ENCODE assay signal across 7 mouse cellular contexts in genomic region chr9:28197631-28198030, GRCm38 (mm10).
A peak's percentile ranks its signal among the peaks of the same experiment; 100 is the strongest.
DNase-seq lines count a peak whose midpoint lies in the region; ATAC-seq and TF ChIP-seq lines count a peak whose summit lies in the region.

No protein-coding gene starts in this region.

- no peaks in the 10 kb centered on the region for H3K4me1 ChIP-seq in ES-Bruce4 (ENCODE audit: control insufficient read depth, insufficient read depth, low read length)
- no peaks in the 10 kb centered on the region for H3K4me1 ChIP-seq in hindbrain, embryonic 14.5 days (replicated peaks; ENCODE audit: control insufficient read depth, insufficient read depth, low read length)
- H3K4me1 ChIP-seq in midbrain, embryonic 15.5 days = no peaks in the 10 kb centered on the region

- H3K36me3 ChIP-seq in ES-Bruce4 (ENCODE audit: control insufficient read depth, insufficient read depth, low read length, poor library complexity, severe bottlenecking) = no peaks in the 10 kb centered on the region
- no peaks in the 10 kb centered on the region for H3K36me3 ChIP-seq in hindbrain, embryonic 14.5 days (replicated peaks; ENCODE audit: control insufficient read depth, insufficient read depth)
- no peaks in the 10 kb centered on the region for H3K36me3 ChIP-seq in midbrain, embryonic 15.5 days (replicated peaks)

- H3K4me2 ChIP-seq in hindbrain, embryonic 14.5 days (replicated peaks) = no peak overlapping the region
- H3K4me2 ChIP-seq in midbrain, embryonic 15.5 days = no peak overlapping the region

- H3K4me3 ChIP-seq in ES-Bruce4 (ENCODE audit: low read depth, low read length) = no peak overlapping the region
- no peak overlapping the region for H3K4me3 ChIP-seq in hindbrain, embryonic 14.5 days (replicated peaks; ENCODE audit: low read length)
- H3K4me3 ChIP-seq in midbrain, embryonic 15.5 days = no peak overlapping the region

- no peak overlapping the region for H3K27ac ChIP-seq in ES-Bruce4 (ENCODE audit: insufficient read depth, low read length)
- H3K27ac ChIP-seq in hindbrain, embryonic 14.5 days = no peak overlapping the region
- H3K27ac ChIP-seq in midbrain, embryonic 15.5 days = no peak overlapping the region

- WGBS in hindbrain, embryonic 14.5 days = 57% methylated on average over 3 of the region's 3 CpGs
- 58% methylated on average over 3 of the region's 3 CpGs for WGBS in midbrain, embryonic 15.5 days

- no peaks in the 10 kb centered on the region; the same call in 1 of the 2 replicates for H3K27me3 ChIP-seq in ES-Bruce4 (ENCODE audit: control insufficient read depth, insufficient read depth, low read length, poor library complexity, severe bottlenecking)
- H3K27me3 ChIP-seq in hindbrain, embryonic 14.5 days (ENCODE audit: control insufficient read depth, insufficient read depth, low read length) = no peaks in the 10 kb centered on the region
- no peaks in the 10 kb centered on the region for H3K27me3 ChIP-seq in midbrain, embryonic 15.5 days (replicated peaks)

- DNase-seq in R1 (ENCODE audit: low read depth, low spot score) = peak; percentile 27
- DNase-seq in embryo, embryonic 11.5 days (ENCODE audit: low read depth, low spot score) = peak; percentile 9
- peak; percentile 65 for DNase-seq in hindbrain, embryonic 14.5 days (ENCODE audit: low spot score)
- peak; percentile 19 to 72 for DNase-seq in left cerebral cortex, adult 9 months (ENCODE audit: low spot score in 2 of 2)
- peak; percentile 15 for DNase-seq in yolk sac, embryonic 10.5 days (ENCODE audit: low spot score)

- no peaks in the 10 kb centered on the region for H3K9me3 ChIP-seq in ES-Bruce4 (replicated peaks; ENCODE audit: control insufficient read depth, insufficient read depth, low read length, poor library complexity, severe bottlenecking)
- no peaks in the 10 kb centered on the region for H3K9me3 ChIP-seq in hindbrain, embryonic 14.5 days (ENCODE audit: control insufficient read depth, low read length)
- no peaks in the 10 kb centered on the region for H3K9me3 ChIP-seq in midbrain, embryonic 15.5 days

- peak; percentile 71; the same call in 1 of the 2 replicates for ATAC-seq in hindbrain, embryonic 14.5 days (ENCODE audit: low FRiP score)
- ATAC-seq in midbrain, embryonic 15.5 days (replicated peaks) = peak; percentile 86

- no peak for TF ChIP-seq EP300 in ES-Bruce4 (IDR thresholded peaks at IDR 0.05; ENCODE audit: insufficient read depth, low read depth, low read length)

- TF ChIP-seq CTCF in ES-Bruce4 (IDR thresholded peaks at IDR 0.05; ENCODE audit: low read depth, low read length) = peak; percentile 23

- no peak overlapping the region for H3K9ac ChIP-seq in ES-Bruce4 (ENCODE audit: low read depth, poor library complexity, severe bottlenecking)
- H3K9ac ChIP-seq in hindbrain, embryonic 14.5 days = no peak overlapping the region
- no peak overlapping the region for H3K9ac ChIP-seq in midbrain, embryonic 15.5 days

- TF ChIP-seq POLR2A in ES-Bruce4 (IDR thresholded peaks at IDR 0.05; ENCODE audit: insufficient read depth, low read length) = no peak

Comparison
In these comparisons a context has a peak if more than half of its experiments do, and no peak if none do; other contexts are left out.
1. DNase-seq: peak in every context shown above with its lines; median percentile 65 in hindbrain, embryonic 14.5 days; 46 in left cerebral cortex, adult 9 months; 27 in R1; 15 in yolk sac, embryonic 10.5 days; 9 in embryo, embryonic 11.5 days.